Mouse (Mus musculus) embryonic fibroblast, embryonic 13.5 days (primary cell): Measurements from ENCODE around the gene 2810408A11Rik.

Experiments used
- CTCF ChIP-seq: IDR thresholded peaks from 2 replicates; pipeline ENCODE4 v1.5.1; 2011; ENCODE audit warnings: mild to moderate bottlenecking, control low read depth, low read length, moderate library complexity, borderline replicate concordance; ENCODE audit not compliant: insufficient read depth
- POLR2A ChIP-seq: IDR thresholded peaks from 2 replicates; pipeline ENCODE4 v1.6.1; 2011; ENCODE audit warnings: low read depth, mild to moderate bottlenecking, control low read depth, low read length, moderate library complexity

DNA sequence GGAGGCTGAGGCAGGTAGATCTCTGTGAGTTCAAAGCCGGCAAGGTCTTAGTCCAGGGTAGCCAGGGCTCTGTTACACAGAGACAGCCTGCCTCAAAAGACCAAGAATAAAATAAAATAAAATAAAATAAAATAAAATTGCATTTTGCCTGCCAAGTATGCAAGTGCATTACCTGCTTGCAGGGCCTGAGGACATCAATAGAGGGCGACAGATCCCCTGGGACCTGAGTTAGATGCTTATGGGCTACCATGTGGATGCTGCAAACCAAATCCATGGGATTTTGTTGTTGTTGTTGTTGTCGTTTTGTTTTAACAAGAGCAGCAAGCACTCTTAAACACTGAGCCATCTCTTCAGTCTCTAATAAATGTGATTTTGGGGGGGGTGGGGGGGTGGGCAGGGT lies 31.5 kb upstream of the 2810408A11Rik start:
- TF ChIP-seq POLR2A: no peak
- no peak for TF ChIP-seq CTCF
